Mouse (Mus musculus) gastrocnemius, postnatal 14 days (tissue): Measurements from ENCODE around the gene Asb10. TPM values are rescaled to one million over a fixed set of nuclear protein-coding genes. Genes with fewer than 3 reads are reported as not detected.

ENCODE experiments used
- DNase-seq: peaks from one replicate; pipeline ENCODE4 v3.0.0; 2021; ENCODE audit warnings: mixed read lengths
- intact Hi-C: fragments of 180-260 bp; cut with DNase I; formaldehyde crosslinking; loops from one replicate; pipeline ENCODE4 v1.15.1; 2025; ENCODE audit warnings: low total_unique reads
- total RNA-seq, 2 experiments: library from RNA; stranded (reverse); gene quantifications; 2 replicates each; pipeline ENCODE4 v1.2.3; 2021

Asb10 gene
- total RNA-seq, 2 experiments from 2014 or later: 36.2 to 38.4 TPM

DNA sequence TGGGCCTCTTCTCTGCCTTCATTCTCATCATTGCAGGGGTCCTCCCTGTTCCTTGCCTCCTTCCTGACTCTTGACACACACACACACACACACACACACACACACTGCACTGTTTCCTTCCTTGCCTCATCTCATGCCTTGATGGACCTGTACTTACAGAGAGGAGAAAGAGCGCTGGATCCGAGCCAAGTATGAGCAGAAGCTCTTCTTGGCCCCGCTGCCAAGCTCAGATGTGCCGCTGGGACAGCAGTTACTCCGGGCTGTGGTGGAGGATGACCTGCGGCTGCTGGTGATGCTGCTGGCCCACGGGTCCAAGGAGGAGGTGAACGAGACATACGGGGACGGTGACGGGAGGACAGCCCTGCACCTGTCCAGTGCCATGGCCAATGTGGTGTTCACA, 39.9 kb downstream of the Asb10 start:
- intact Hi-C loops: no loop called here
- DNase-seq: no peak

- no peak for DNase-seq
- intact Hi-C loops: no loop called here
Observed at GRCm38 (mm10) chr5:24499113-24499512, 41.7 kb downstream of the Asb10 start.

- DNase-seq: no peak
- intact Hi-C loops: no loop called here
Observed at GRCm38 (mm10) chr5:24497526-24497925, 43.3 kb downstream of the Asb10 start.

GRCm38 (mm10) chr5:24496756-24497155, 44.0 kb downstream of the Asb10 start:
- intact Hi-C loops: no loop called here
- no peak for DNase-seq

- intact Hi-C loops: no loop called here
Observed at GRCm38 (mm10) chr5:24495019-24495418, 45.8 kb downstream of the Asb10 start.

DNA sequence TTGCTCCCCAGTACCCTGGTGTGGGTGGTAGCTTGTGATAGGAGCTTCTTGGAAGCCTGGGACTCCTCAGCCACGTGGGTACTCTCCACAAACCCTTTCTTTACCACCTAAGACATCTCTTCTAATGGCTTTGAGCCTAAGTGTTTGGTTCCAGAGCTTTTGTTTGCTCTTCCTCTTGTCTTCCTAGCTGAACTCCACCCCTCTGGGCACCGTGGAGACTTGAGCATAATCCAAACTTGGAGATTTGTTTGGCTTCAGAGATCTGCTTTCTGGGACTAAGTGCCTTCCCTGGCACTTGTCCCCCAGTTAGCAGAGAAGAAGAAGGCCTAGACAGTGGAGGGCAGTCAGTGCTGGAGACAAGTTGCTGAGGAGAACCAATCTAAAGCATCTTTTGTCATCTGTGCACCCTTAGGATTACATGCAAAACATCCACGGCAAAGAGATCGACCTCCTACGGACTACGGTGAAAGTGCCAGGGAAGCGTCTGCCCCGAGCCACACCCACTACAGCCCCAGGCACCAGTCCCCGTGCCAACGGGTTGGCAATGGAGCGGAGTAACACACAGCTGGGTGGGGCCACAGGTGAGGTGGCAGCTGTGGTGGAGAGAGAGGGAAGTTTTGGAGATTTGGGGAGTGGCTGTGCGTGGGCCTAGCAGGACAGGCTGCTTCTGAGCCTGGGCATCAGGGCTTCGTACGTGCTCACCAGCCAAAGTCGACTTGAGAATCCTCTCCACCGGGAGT, 48.1 kb downstream of the Asb10 start:
- no peak for DNase-seq
- intact Hi-C loops: no loop called here

More at GRCm38 (mm10) chr5:24495019-24495418, 45.8 kb downstream of the Asb10 start:
- DNase-seq: no peak

GRCm38 (mm10) chr5:24490413-24490920, 50.3 kb downstream of the Asb10 start:
- DNase-seq: no peak
- intact Hi-C loops: no loop called here

DNA sequence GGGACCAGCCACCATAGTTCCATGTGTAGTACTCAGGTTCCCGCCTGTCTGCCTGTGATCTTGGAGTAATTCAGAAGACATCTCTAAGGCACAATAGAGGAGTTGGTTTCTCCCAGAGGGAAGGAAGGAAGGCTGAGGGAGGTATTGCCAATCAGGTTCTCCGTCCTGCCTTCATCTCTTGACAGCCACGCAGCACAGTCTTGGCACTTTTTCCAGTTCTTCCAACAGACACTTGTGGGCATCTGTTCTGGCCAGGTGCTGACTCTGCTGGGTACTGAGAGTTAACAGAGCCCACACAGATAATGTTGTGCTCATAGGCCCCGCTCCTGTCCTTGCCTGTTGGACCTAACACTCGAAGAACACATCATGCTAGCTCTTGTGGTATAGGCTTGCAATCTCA, 54.0 kb downstream of the Asb10 start:
- intact Hi-C loops: no loop called here
- DNase-seq: no peak

DNA sequence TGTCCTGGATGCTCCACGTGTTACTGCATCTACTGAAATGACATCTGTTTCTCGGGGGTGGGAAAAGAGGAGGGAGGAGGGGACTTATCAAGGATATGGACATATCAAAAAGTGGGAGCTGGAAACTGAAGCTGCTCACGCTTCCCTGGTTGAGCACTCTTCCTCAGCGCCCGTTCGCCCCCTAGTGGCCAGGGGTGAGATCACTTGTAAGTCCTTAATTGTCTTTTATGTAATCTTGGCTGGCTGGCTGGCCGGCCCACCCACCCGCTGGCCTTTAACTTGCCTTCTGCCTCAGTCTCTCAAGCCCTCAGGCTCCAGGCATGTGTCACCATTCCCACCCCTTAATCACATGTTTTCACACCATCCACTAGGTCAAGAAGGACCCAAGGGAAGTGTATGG, 54.7 kb downstream of the Asb10 start:
- intact Hi-C loops: no loop called here
- DNase-seq: peak; percentile 88

DNA sequence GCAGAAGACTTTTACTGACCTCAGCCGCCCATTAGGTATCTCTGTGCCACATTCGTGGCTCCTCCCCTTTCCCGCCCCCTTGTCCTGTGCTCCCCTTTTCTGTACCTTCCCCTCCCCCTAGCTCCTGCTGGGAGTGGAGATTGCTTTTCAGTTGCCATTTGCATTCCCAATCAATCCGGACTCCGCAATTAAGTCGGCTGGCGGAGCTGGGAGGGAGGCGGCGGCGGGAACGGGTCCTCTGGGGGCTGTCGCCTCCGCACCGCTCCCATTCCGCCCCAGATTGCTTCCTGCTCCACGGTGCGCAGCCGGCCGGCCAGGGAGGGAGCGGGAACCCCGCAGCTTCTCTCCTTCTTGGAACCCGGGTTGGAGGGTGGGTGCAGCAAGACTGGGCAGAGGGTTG, 55.8 kb downstream of the Asb10 start:
- intact Hi-C loops: loop anchor here (5.0 kb wide), 2 partner anchors 42 to 167 kb away; partner anchors contain the start of gene Gbx1
- DNase-seq: no peak

- DNase-seq: peak; percentile 55
- intact Hi-C loops: loop anchor here (5.0 kb wide), 2 partner anchors 44 to 169 kb away; partner anchors contain the start of gene Gbx1
Observed at GRCm38 (mm10) chr5:24483326-24483725, 57.5 kb downstream of the Asb10 start.

Other genes starting within 250 kb of the Asb10 start
- 1 to 10 TPM; 1.8 to 4.2 TPM for gene Kcnh2, start 189.4 kb downstream of the Asb10 start, total RNA-seq
- 10 to 100 TPM in 1 of 2 experiments, 1 to 10 TPM in 1; 8.6 to 10.6 TPM for gene Nos3, start 176.2 kb downstream of the Asb10 start, total RNA-seq
- under 1 TPM; 0.11 to 0.14 TPM for gene Atg9b, start 148.8 kb downstream of the Asb10 start, total RNA-seq
- gene Abcb8, start 147.3 kb downstream of the Asb10 start, total RNA-seq: 10 to 100 TPM; 36.2 to 43.6 TPM
- under 1 TPM in 1 of 2 experiments, not detected in 1; 0.29 TPM for gene Asic3, start 127.6 kb downstream of the Asb10 start, total RNA-seq
- 10 to 100 TPM; 12.4 to 13.4 TPM for gene Cdk5, start 117.4 kb downstream of the Asb10 start, total RNA-seq
- gene Slc4a2, start 117.1 kb downstream of the Asb10 start, total RNA-seq: 10 to 100 TPM; 21.7 to 22.8 TPM
- gene Fastk, start 95.7 kb downstream of the Asb10 start, total RNA-seq: 100 to 1,000 TPM; 132 to 146 TPM
- gene Tmub1, start 93.1 kb downstream of the Asb10 start, total RNA-seq: 10 to 100 TPM; 11.4 to 13.7 TPM
- 10 to 100 TPM; 44.7 to 49.8 TPM for gene Agap3, start 88.8 kb downstream of the Asb10 start, total RNA-seq
- not detected for gene Gbx1, start 13.8 kb downstream of the Asb10 start, total RNA-seq
- not detected for gene 4931409K22Rik, start 15.8 kb upstream of the Asb10 start, total RNA-seq
- 10 to 100 TPM; 78.5 to 84.4 TPM for gene Abcf2, start 36.5 kb upstream of the Asb10 start, total RNA-seq
- 10 to 100 TPM; 15.8 to 17.9 TPM for gene Chpf2, start 45.8 kb upstream of the Asb10 start, total RNA-seq
- 100 to 1,000 TPM in 1 of 2 experiments, 10 to 100 TPM in 1; 95.1 to 113 TPM for gene Smarcd3, start 83.4 kb upstream of the Asb10 start, total RNA-seq
- 10 to 100 TPM; 21.7 to 23.6 TPM for gene Nub1, start 144.6 kb upstream of the Asb10 start, total RNA-seq
- under 1 TPM; 0.07 to 0.35 TPM for gene Wdr86, start 189.7 kb upstream of the Asb10 start, total RNA-seq
- gene Crygn, start 217.0 kb upstream of the Asb10 start, total RNA-seq: 1 to 10 TPM in 1 of 2 experiments, not detected in 1; 1.7 TPM